Mouse (Mus musculus) embryo, embryonic 11.5 days (tissue): Measurements from ENCODE around the gene Kcnj4.

Experiments
- DNase-seq: peaks from one replicate; pipeline ENCODE4 v3.0.0-alpha.2; 2012; ENCODE audit warnings: low read depth, low spot score

The Kcnj4 gene

GRCm38 (mm10) chr15:79455106-79455810 lies 49.8 kb downstream of the Kcnj4 start, which contains the start of gene Csnk1e:
Csnk1e (minus strand) TSS chr15:79455566.
- peak; percentile 34 for DNase-seq

DNA sequence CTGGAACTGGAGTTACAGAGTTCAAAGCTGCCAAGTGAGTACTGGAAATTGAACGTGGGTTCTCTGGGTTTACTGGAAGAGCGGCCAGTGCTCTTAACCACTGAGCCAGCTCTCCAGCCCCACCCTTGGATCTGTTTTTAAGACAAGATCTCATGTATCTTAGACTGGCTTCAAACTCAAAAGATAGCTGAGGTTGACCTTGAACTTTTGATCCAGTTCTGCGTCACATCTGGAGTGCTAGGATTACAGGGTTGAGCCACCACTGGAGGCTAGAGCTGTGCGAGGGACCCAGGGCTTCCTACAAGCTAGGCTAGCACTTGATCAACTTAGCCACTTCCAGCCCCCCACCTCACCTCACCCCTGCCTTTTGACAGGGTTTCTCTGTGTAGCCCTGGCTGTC lies 51.2 kb downstream of the Kcnj4 start:
- DNase-seq, result no peak

DNA sequence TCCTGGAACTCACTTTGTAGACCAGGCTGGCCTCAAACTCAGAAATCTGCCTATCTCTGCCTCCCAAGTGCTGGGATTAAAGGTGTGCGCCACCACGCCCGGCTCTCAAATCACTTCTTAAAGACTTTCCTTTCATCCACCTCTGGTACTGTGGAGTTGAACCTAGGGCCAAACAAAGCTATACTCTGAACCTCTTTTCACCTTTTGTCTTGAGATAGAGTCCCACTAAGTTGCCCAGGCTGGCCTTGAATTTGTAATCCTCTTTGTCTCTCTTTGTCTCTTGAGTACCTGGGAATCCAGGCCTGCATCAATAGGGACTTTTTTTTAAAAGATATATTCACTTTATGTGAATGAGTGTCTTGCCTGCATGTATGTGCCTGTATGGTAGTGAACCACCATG lies 57.0 kb downstream of the Kcnj4 start:
- DNase-seq, result no peak

- no peak for DNase-seq
These were observed 59.0 kb downstream of the Kcnj4 start for GRCm38 (mm10) chr15:79445786-79446654.

GRCm38 (mm10) chr15:79443856-79444410 lies 61.1 kb downstream of the Kcnj4 start:
- no peak for DNase-seq

DNA sequence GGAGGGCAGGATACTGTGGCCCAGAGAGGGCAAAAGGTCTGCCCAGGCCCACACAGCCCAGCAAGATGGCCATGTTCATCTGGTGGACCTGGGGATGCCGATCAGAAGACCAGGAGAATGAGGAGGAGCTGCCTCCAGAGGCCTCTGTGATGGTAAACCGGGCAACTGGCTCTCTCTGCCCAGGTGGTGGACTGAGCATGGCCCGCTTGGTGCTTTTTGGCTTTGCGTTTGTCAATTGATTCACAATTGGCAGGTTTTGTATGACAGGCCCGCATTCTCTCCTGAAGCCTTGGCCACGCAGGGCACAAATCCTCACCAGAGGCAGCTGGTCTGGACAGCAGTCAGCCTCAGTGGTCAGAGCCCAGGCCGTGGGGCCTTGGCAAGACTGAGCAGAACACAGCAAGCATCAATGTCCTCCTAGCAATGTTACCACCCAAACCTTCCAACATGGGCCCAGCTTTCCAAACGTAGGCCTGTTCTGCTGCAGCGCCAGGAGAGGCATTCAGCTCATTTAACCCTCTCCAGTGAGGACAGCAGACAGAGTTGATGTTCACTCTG lies 62.0 kb downstream of the Kcnj4 start:
- no peak for DNase-seq

GRCm38 (mm10) chr15:79442257-79442611 lies 62.8 kb downstream of the Kcnj4 start:
- DNase-seq, result no peak

DNA sequence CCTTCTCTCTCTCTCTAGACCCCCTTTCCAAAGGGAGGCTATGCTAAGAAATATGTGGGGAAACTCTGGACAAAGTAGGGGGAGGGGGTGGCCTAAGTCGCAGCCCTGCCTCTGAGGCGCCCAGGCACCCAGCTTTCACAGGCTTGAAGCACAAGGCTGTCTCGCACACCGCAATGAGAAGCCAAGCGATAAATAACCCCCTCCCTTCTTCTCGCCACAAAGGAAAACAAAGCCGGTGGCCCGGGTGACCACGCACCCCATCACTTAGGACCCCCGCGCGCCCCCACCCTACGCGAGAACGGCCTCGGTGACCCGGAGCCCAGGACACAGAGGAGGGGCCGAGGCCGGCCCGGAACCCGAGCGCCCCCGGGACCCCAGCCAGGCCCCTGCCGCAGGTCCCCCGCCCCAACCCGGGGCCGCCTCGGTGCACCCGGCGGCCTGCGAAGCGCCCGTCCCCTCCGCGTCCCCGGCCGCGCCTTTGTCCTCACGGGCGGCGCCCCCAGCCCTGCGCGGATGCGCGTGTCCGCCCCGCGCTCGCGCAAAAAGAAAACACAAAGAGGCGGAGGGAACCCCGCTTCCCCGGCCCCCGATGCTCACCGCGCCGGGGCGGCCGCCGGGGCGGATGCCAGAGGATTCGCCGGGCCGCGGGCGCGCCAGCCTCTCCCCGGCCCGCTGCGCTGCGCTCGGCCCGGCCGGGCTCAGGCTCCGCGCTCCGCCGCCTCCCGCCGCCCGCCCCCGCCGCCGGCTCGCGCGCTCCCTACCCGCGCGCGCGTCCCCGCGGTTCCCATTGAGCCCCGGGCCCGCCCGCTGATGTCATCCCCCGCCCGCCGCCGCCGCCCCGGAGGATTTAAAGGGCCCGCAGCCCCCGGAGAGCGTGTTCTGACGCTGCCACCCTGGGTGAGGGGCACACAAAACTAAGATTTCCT lies 63.4 kb downstream of the Kcnj4 start:
- DNase-seq, result peak; percentile 54

- no peak for DNase-seq
These were observed 64.2 kb downstream of the Kcnj4 start for GRCm38 (mm10) chr15:79440651-79441330.

DNA sequence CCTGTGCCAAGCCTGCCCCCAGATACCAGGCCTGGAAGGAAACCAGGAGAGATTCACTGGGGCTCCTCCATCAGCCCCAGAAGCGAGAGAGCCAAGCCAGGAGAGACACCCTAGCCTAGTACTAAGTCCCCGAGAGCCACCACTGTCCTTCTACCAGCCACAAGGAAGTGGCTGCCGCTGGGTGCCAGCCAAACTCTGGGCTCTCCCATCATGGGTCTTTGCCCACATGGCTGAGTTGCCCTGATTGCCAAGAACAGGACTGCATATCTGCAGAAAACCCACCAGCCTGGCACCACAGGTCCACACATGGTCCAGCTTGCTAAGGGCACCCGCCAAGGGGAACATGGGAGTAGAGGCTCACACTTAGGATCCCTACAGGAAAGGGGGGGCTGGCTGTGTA lies 64.8 kb downstream of the Kcnj4 start:
- DNase-seq, result no peak

DNA sequence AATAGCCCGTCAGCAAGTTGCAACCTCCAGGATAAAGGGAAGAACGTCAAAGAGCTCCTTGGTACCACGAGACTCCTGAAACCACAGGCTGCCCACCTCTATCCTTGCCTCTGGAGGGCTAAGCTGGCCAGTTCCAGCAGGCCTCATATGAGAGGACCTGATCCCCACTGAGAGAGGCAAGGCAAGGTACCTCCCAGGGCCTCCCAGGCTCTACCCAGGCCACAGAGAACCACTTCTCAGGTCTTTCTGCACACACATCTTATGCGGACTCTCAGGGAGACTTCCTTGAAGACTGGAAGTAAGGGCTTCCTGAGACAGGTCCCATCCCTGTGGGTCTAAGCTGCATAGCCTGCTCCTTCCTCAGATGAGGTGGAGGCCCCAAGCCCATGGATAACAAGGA lies 65.7 kb downstream of the Kcnj4 start:
- DNase-seq, result no peak

- DNase-seq, result no peak
These were observed 66.2 kb downstream of the Kcnj4 start for GRCm38 (mm10) chr15:79438816-79439215.

DNA sequence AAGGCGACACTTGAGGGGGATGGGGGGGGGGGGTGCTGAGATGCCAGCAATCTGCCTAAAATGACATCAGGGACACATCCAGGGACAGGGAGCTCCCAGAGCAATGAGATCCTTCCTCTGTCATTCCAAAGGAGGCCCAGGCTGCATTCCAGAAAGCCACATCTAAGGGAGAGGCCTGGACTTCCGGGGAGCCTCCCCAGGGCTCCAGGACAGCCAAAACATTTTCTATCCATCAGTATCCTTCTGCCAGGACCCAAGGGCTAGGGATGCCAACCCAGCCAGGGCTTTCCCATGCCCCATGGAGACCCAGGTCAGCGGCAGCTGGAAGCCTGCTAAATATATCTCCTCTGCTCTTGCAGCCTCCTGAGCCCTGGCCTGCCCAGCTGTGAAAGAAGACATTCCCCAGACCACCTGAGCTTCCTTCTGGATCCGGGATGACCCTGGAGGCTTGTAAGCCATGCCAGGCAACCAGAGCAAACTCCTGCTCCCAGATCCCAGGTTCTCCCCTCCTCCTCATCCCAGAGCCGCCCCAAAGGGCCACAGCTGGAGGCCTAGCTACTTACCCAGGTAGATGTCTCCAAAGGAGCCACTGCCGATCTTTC lies 66.7 kb downstream of the Kcnj4 start:
- DNase-seq, result no peak

DNA sequence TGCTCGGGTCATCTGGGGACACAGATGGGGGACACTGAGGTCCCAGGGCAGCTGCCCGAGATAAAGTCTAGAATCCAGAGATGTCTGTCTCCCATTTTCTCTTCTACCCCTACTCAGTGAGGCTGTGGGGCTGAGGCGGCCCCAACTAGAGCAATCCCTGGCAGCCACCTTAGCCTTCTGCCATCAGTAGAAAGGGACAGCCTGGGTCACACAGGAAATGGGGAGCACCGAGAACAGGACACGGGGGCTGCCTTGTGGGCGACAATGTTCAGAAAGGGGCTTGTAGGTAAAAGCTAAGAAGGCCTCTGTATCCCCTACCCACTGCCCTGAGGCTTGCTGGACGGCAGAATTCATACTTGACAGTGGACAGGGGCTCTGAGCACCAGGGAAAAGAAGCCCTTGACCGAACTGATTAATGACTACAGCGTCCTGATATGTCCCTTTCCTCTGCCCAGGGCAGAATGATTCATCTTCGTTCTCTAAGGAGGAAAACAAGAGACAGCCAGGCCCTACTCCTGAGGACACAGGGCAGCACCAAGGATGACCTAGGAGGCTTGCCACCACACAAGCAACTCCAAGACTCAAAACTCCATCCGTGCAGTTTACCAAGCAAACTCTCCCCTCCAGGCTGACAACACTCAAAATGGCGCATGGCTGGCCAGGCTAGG lies 67.4 kb downstream of the Kcnj4 start:
- no peak for DNase-seq

GRCm38 (mm10) chr15:79436481-79436921 lies 68.5 kb downstream of the Kcnj4 start:
- no peak for DNase-seq

GRCm38 (mm10) chr15:79435191-79435671 lies 69.8 kb downstream of the Kcnj4 start:
- no peak for DNase-seq
